Mouse (Mus musculus): ENCODE measurements at regions not wholly inside any gene's neighbourhood (a gene's known extent, or its start where the extent isn't known, plus 50 kb on each side); places are given as distances from the start of the nearest gene placed in this dataset.
"Not testable (repeated sequence)": the region's sequence is repeated elsewhere in the genome, so short reads cannot be mapped to it uniquely, and the experiment has no call there.

DNA sequence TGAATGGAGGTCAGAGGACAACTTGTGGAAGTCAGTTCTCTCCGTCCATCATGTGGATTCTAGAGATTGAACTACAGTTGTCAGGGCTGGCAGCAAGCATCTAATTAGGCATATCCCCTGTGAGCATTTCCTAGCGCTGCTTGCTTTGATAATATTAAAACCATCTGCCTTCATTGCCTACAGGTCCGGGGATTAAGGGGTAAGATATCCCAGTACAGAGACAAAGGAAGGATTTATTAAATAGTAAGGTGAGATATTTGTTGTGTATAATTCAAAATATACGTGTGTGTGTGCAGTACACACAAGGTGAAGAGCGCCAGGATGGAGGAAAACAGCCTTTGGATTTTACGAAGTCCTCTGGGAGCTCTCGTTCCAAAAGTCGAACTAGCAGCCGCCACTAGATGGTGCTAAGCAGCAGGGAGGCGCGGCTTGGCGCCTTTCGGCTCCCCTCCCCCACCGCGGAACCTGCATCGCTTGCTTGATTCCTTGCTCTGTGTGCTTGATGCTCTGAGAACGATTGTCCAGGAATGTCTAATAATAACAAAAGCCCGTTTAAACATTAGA is 88.4 kb upstream of the Rpl34 start:
- peak; percentile 88 for DNase-seq

DNA sequence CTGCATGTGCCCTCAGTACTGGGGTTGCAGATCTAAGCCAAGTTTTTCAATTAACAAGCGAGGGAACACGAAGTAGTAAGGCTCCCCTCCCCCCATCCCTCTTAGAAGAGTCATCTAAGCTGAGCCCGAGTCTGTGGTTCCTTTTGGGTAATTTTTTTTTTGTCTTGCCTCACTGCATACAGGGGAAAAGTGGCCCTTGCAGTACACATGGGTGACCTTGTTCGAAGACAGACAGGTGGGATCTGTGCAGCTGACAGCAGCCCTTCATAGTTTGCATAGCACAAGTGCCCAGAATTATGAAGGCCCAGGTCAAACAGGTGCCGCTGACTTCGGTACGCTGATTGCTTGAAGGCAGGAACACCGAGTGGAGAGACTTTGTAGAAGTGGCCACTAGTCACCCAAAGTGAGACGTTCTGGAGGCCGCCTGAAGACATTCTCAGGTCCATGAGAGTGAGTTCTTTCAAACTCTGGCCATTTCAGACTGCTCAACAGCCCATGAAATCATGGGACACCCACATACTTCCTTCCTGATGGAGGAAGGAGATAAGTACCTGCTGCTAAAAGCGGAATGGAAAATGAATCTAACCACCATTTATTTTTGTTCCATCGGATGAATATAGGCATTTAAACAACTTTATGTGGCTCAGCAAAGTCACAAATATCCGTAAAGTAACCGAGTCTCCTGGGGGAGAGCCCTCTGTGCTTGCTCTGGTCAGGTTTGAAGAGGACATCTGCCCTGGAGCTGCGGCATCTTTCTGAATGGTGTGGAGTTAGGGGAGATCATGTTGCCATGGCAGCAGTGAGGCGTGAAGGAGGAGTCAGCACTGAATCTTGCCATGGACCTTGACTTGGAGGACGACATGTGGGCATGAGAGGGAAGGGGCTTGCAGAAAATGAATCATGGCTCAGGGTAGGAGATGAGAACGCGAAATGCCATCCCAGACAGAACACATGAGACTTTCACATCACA is 79.8 kb upstream of the Rpl34 start:
- no peak for DNase-seq

DNA sequence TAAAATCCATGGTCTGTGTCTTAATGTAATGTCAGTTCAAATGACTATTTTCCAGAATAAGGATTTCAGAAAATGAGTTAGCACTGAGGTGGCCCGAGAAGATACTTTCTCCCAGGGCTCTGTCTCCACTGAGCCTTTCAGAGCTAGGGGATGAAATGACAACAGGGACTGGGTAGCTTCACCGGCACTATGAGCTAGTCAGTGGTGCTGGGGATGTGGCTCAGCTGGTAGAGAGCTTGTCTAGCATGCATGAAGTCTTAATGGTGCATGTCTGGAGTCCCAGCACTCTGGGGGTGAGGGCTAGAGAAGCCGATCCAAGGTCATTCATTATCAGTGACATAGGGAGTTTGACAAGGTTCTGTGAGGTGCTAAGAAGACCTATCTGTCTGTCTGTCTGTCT is 75.1 kb upstream of the Rpl34 start:
- no peak for DNase-seq

GRCm38 (mm10) chr3:130804327-130804662 is 74.1 kb upstream of the Rpl34 start:
- DNase-seq: no peak

- peak; percentile 17 for DNase-seq
Measured at GRCm38 (mm10) chr3:130803591-130804326, 73.6 kb upstream of the Rpl34 start.

- DNase-seq: no peak
Measured at GRCm38 (mm10) chr3:130800016-130800415, 69.8 kb upstream of the Rpl34 start.

- not testable (repeated sequence) for DNase-seq
Measured at GRCm38 (mm10) chr3:130797956-130798355, 67.8 kb upstream of the Rpl34 start.

DNA sequence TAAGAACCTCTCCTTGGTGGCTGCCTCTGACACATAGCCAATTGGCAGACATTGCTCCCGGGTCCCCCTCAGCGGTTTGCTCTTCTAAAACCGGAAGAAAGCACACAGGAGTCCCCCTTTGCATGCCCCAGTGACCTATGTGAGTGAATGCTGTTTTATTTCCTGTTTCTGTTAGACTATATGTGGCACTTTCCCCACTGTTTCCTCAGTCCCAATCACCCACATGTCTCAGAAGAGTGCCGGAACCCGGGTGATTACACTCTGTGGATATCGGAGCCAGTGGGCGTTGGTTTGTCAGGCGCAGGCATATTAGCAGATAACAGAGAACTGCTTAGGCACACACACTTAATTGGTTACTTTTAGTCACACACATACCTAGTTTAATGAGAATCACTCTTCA is 66.3 kb upstream of the Rpl34 start:
- DNase-seq: no peak

- DNase-seq: no peak
Measured at GRCm38 (mm10) chr3:130795396-130795795, 65.2 kb upstream of the Rpl34 start.

DNA sequence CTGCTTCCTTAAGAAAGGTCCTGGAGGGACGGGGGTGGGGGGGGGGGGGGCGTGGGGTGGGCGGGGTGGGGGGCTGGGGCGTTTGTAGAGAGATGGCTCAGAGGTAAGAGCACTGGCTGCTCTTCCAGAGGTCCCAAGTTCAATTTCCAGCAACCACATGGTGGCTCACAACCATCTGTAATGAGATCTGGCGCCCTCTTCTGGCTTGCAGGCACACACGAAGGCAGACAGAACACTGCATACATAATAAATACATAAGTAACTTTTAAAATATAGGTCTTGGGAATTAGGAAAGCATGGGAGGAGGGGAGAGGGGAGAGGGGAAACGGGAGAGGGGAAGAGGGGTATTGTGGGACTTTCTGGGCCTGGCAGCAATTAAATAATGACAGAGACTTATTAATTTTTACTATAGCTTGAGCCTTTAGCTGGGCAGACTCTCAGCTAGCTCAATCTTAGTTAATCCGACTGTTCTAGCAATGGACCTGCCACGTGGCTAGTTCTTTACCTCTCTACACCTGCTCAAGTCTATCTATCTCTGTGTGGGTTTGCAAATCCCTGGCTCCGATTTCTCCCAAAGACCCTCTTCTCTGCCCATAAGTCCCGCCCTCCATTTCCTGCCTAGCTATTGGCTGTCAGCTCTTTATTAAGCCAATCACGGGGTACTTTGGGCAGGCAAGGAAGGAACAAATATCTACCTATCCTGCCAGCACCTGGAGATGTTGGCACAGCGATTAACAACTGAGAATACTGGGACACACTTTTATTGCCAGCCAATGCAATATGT is 64.1 kb upstream of the Rpl34 start:
- no peak for DNase-seq

DNA sequence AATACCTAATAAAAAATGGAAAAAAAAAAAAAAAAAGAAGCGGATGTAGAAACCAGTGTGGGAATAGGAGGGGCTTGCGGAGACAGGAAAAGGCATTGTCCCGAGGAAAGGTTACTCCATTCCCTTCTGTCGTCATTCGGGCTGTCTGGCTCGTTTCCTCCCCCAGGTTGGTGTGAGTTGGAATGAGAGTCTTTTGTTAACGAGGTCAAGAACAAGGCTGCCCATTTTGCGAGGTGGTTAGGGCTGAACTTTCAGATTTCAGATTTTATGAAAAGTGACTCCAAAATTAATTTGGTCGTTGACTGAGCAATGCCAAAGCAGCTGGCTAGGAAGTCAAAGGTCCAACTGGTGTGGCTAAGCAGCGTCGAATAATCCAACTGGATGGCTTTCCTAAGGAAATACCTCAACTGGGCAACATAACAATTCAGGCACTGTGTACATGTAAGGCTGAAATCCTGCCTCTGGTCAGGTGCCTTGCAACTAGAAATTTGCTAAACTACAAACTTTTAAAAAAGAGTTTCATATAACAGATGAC is 50.6 kb upstream of the Rpl34 start:
- no peak for DNase-seq
